Mouse (Mus musculus) lung, adult 2 months (tissue): ENCODE measurements around the gene Vamp2. TPM values are rescaled to one million over a fixed set of nuclear protein-coding genes. Genes with fewer than 3 reads are reported as not detected.

Experiments used
- DNase-seq: peaks from one replicate; pipeline ENCODE4 v3.0.0; 2022
- H3K4me1 ChIP-seq: fragments of 200-500 bp; 2 replicates; pipeline ENCODE4 v1.6.1; 2011; ENCODE audit warnings: low read length; ENCODE audit not compliant: control insufficient read depth, insufficient read depth
- H3K4me3 ChIP-seq: fragments of 200-500 bp; replicated peaks from 2 replicates; pipeline ENCODE3; 2011; ENCODE audit warnings: low read depth, mild to moderate bottlenecking, control low read depth, low read length; ENCODE audit errors: extremely low read depth
- CTCF ChIP-seq: fragments of 200-500 bp; IDR thresholded peaks from 2 replicates; pipeline ENCODE4 v1.5.1; 2011; ENCODE audit warnings: mild to moderate bottlenecking, low read length, control low read depth; ENCODE audit not compliant: insufficient read depth
- POLR2A ChIP-seq: fragments of 200-500 bp; IDR thresholded peaks from 2 replicates; pipeline ENCODE4 v1.6.1; 2011; ENCODE audit warnings: low read depth, mild to moderate bottlenecking, control low read depth, low read length, borderline replicate concordance; ENCODE audit errors: extremely low read depth
- WGBS: fragments of 180-500 bp; shearing (Covaris S2); methylation state at CpG from one replicate; pipeline ENCODE4 v1.1.7; 2018; 5-methylcytosine and 5-hydroxymethylcytosine counted together
- polyA plus RNA-seq: library from polyadenylated mRNA; depleted of rRNA; stranded (reverse); fragments of >200 nt; gene quantifications from 2 replicates; pipeline ENCODE4 v1.2.3, GENCODE M21; 2012

Vamp2 gene
- polyA plus RNA-seq, 1 experiment: 120 TPM

- peak; percentile 92; the same call in 1 of the 2 replicates for TF ChIP-seq POLR2A
- no peak for TF ChIP-seq CTCF
- 1% methylated on average over 29 of the region's 29 CpGs for WGBS
- H3K4me3 ChIP-seq: peak overlapping the region; percentile 91
- DNase-seq: peak; percentile 100
- H3K4me1 ChIP-seq: peaks cover 19% of the 10 kb centered on the region
These were observed 9.0 kb downstream of the Vamp2 start for GRCm38 (mm10) chr11:69096987-69097900.

DNA sequence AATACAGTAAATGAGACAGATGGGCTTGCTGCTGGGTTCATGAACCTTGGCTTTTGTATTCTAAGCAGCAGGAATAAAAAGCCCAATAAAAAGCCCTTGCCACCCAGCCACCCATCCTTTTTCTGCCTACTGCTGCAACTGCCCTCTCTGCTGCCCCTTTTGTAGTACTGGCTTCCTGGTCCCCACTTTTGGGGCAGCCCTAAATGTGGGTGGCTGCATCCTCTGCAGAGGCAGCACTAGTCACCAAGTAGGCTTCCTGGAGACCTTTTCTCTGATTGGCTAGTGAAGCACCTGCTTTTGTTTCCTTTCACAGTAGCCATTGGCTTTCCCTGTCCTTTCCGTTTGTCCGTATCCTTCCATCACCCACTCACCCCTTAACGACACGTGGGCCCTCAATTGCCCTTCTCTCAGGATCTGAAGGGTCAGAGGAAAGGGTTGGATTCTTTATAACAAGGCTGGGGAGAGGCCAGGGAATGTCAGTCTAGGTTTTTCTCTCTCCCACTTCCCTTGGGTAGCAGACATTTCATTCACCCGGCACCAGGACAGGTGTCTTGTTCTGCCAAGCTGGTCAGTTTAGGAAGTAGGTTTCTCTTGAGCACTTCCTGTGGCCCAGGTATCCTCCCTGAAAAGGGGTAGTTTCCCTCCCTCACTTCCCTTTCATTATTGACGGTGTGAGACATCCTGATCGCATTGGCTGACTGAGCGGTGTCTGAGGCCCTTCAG, 9.9 kb downstream of the Vamp2 start:
- DNase-seq: no peak
- TF ChIP-seq POLR2A (0 out of 2 replicates have a peak, but pooled peaks have one; percentile 31), CTCF (no peak)
- Histone ChIP-seq H3K4me3 (peak overlapping the region; percentile 65), H3K4me1 (peaks cover 19% of the 10 kb centered on the region)
- 7% methylated on average over 8 of the region's 8 CpGs for WGBS

GRCm38 (mm10) chr11:69098762-69099091, 10.4 kb downstream of the Vamp2 start:
- TF ChIP-seq POLR2A (peak; percentile 81), CTCF (no peak)
- DNase-seq: peak; percentile 100
- WGBS: 1% methylated on average over 19 of the region's 19 CpGs
- peak overlapping the region; percentile 84 for H3K4me3 ChIP-seq
- H3K4me1 ChIP-seq: peaks cover 19% of the 10 kb centered on the region

GRCm38 (mm10) chr11:69099177-69099914, 11.1 kb downstream of the Vamp2 start:
- WGBS: 1% methylated on average over 22 of the region's 22 CpGs
- peak; percentile 59; the same call in 1 of the 2 replicates for TF ChIP-seq POLR2A
- no peak for TF ChIP-seq CTCF
- peak; percentile 82 for DNase-seq
- Histone ChIP-seq H3K4me3 (peak overlapping the region; percentile 84), H3K4me1 (peaks cover 19% of the 10 kb centered on the region)

- under 1% methylated on average over 23 of the region's 23 CpGs for WGBS
- peak overlapping the region; percentile 84 for H3K4me3 ChIP-seq
- no peak for TF ChIP-seq CTCF
- TF ChIP-seq POLR2A: peak; percentile 71; the same call in 1 of the 2 replicates
- H3K4me1 ChIP-seq: peaks cover 19% of the 10 kb centered on the region
- DNase-seq: peak; percentile 90
These were observed 11.6 kb downstream of the Vamp2 start for GRCm38 (mm10) chr11:69099915-69100345.

GRCm38 (mm10) chr11:69100639-69101360, 12.5 kb downstream of the Vamp2 start:
- Histone ChIP-seq H3K4me3 (no peak overlapping the region), H3K4me1 (peaks cover 19% of the 10 kb centered on the region)
- WGBS: 85% methylated on average over 20 of the region's 20 CpGs
- TF ChIP-seq CTCF: no peak
- no peak for TF ChIP-seq POLR2A
- no peak for DNase-seq

- peaks cover 19% of the 10 kb centered on the region for H3K4me1 ChIP-seq
- no peak overlapping the region for H3K4me3 ChIP-seq
- 90% methylated on average over 21 of the region's 21 CpGs for WGBS
- TF ChIP-seq POLR2A (no peak), CTCF (no peak)
- peak; percentile 5 for DNase-seq
These were observed 13.5 kb downstream of the Vamp2 start for GRCm38 (mm10) chr11:69101604-69102402.

- peak; percentile 3 for DNase-seq
- TF ChIP-seq CTCF (no peak), POLR2A (no peak)
- H3K4me3 ChIP-seq: no peak overlapping the region
These were observed 14.1 kb downstream of the Vamp2 start for GRCm38 (mm10) chr11:69102403-69102725.

More at GRCm38 (mm10) chr11:69102403-69102725, 14.1 kb downstream of the Vamp2 start:
- 90% methylated on average over 7 of the region's 7 CpGs for WGBS
- H3K4me1 ChIP-seq: peaks cover 19% of the 10 kb centered on the region
